Comparison of ENCODE assay signal across 26 mouse cellular contexts in the genomic region with DNA sequence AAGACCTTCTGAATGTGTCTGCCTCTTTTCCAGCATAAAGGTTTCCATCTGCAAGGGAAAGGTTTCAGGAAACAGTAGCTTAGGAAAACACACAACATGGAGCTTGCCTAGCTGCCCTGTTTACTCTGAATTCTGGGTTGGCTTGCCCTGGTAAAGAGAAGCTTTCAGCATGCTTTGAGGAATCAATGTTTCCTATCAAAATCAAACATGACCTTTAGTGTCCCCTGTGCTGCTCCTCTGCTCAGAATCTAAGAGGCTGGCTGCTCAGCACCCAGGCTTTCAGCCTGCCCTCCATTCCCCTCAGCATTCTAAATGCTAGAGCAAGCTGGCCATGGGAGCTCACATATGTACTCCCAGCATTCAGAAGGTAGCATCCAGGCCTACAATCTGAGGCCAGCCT.
A peak's percentile ranks its signal among the peaks of the same experiment; 100 is the strongest.
DNase-seq lines count a peak whose midpoint lies in the region; ATAC-seq and TF ChIP-seq lines count a peak whose summit lies in the region.
"Had no signal": no experiment of that assay in that cellular context is flagged by ENCODE, and none has a peak within 500 bp of the region (broad histone marks: within the 10 kb centered on the region; RNA-seq: fewer than 3 reads in every experiment).

No protein-coding gene starts in this region.

- peak; percentile 76 for ATAC-seq in liver, embryonic 13.5 days (ENCODE audit: low read depth)
- ATAC-seq in liver, embryonic 16.5 days (ENCODE audit: low read depth): peak; percentile 66
- no peak for ATAC-seq in megakaryocyte progenitor cell, adult 5-6 weeks (replicated peaks; ENCODE audit: poor library complexity)
- ATAC-seq: CD4-positive, CD25-positive, alpha-beta regulatory T cell, adult 4 months; forebrain, embryonic 15.5 days had no signal

- no peak overlapping the region for H3K4me3 ChIP-seq in liver, adult 2 months (ENCODE audit: insufficient read depth, low read depth, low read length)
- H3K4me3 ChIP-seq in liver, embryonic 13.5 days (replicated peaks): no peak overlapping the region
- H3K4me3 ChIP-seq in liver, embryonic 16.5 days (ENCODE audit: low read depth, low read length): no peak overlapping the region
- H3K4me3 ChIP-seq: embryonic facial prominence, embryonic 10.5 days; embryonic facial prominence, embryonic 13.5 days; erythroblast, embryonic 14.5 days; forebrain, embryonic 12.5 days; forebrain, embryonic 15.5 days; heart, adult 2 months; heart, embryonic 10.5 days; heart, embryonic 15.5 days; hindbrain, embryonic 15.5 days had no signal

- peaks cover 4% of the 10 kb centered on the region for H3K4me1 ChIP-seq in liver, adult 2 months (ENCODE audit: control insufficient read depth, insufficient read depth, low read length)
- H3K4me1 ChIP-seq in liver, embryonic 13.5 days (replicated peaks): no peaks in the 10 kb centered on the region
- no peaks in the 10 kb centered on the region for H3K4me1 ChIP-seq in liver, embryonic 16.5 days (ENCODE audit: control insufficient read depth, low read depth, low read length)
- H3K4me1 ChIP-seq: embryonic facial prominence, embryonic 10.5 days; embryonic facial prominence, embryonic 13.5 days; hindbrain, embryonic 15.5 days had no signal

- no peak for TF ChIP-seq POLR2A in liver, adult 2 months (IDR thresholded peaks at IDR 0.05; ENCODE audit: extremely low read depth, insufficient read depth, low read length)

- H3K27ac ChIP-seq in liver, adult 2 months (replicated peaks; ENCODE audit: insufficient read depth, low read depth, low read length): no peak overlapping the region
- no peak overlapping the region for H3K27ac ChIP-seq in liver, embryonic 13.5 days
- H3K27ac ChIP-seq in liver, embryonic 16.5 days (ENCODE audit: low read length): peak overlapping the region; percentile 22; the same call in 1 of the 2 replicates
- H3K27ac ChIP-seq: embryonic facial prominence, embryonic 10.5 days; embryonic facial prominence, embryonic 13.5 days; forebrain, embryonic 12.5 days; forebrain, embryonic 15.5 days; heart, adult 2 months; heart, embryonic 10.5 days; heart, embryonic 15.5 days; hindbrain, embryonic 15.5 days had no signal

- no peak for TF ChIP-seq CTCF in liver, adult 2 months (IDR thresholded peaks at IDR 0.05; ENCODE audit: low read depth, low read length)

- H3K4me2 ChIP-seq in liver, embryonic 13.5 days: no peak overlapping the region
- H3K4me2 ChIP-seq in liver, embryonic 16.5 days (ENCODE audit: low read depth, low read length): no peak overlapping the region
- H3K4me2 ChIP-seq: embryonic facial prominence, embryonic 13.5 days; forebrain, embryonic 12.5 days; forebrain, embryonic 15.5 days; heart, embryonic 15.5 days; hindbrain, embryonic 15.5 days had no signal

- H3K9me3 ChIP-seq in liver, embryonic 13.5 days (replicated peaks): no peaks in the 10 kb centered on the region
- H3K9me3 ChIP-seq in liver, embryonic 16.5 days (replicated peaks; ENCODE audit: control insufficient read depth, low read length): no peaks in the 10 kb centered on the region
- H3K9me3 ChIP-seq: embryonic facial prominence, embryonic 10.5 days; embryonic facial prominence, embryonic 13.5 days; forebrain, embryonic 12.5 days; forebrain, embryonic 15.5 days; heart, embryonic 10.5 days; heart, embryonic 15.5 days; hindbrain, embryonic 15.5 days had no signal

- H3K79me2 ChIP-seq in liver, adult 2 months (ENCODE audit: control insufficient read depth, insufficient read depth, low read length): no peaks in the 10 kb centered on the region

- H3K27me3 ChIP-seq in liver, adult 2 months (ENCODE audit: control insufficient read depth, insufficient read depth, low read length): no peaks in the 10 kb centered on the region
- no peaks in the 10 kb centered on the region for H3K27me3 ChIP-seq in liver, embryonic 13.5 days
- no peaks in the 10 kb centered on the region for H3K27me3 ChIP-seq in liver, embryonic 16.5 days (ENCODE audit: control insufficient read depth, insufficient read depth, low read depth, low read length)
- H3K27me3 ChIP-seq: embryonic facial prominence, embryonic 13.5 days; forebrain, embryonic 12.5 days; forebrain, embryonic 15.5 days; heart, embryonic 15.5 days; hindbrain, embryonic 15.5 days had no signal

- no peak overlapping the region for H3K9ac ChIP-seq in liver, adult 2 months (ENCODE audit: low read depth, low read length)
- no peak overlapping the region for H3K9ac ChIP-seq in liver, embryonic 13.5 days
- H3K9ac ChIP-seq in liver, embryonic 16.5 days (ENCODE audit: low read depth, low read length): no peak overlapping the region
- H3K9ac ChIP-seq: embryonic facial prominence, embryonic 13.5 days; forebrain, embryonic 12.5 days; forebrain, embryonic 15.5 days; heart, embryonic 15.5 days; hindbrain, embryonic 15.5 days had no signal

- peak; percentile 3 for DNase-seq in liver
- DNase-seq in liver, adult 2 months (ENCODE audit: extremely low read depth, low read depth, low spot score): peak; percentile 88
- no peak for DNase-seq in liver, embryonic 13.5 days
- no peak for DNase-seq in cerebellum, adult 11 months
- DNase-seq in right cerebral cortex, adult 2 months (ENCODE audit: low spot score in 2 of 2): no peak
- DNase-seq: adrenal gland, adult 2 months; adrenal gland, postnatal 14 days; cerebellum, adult 11-12 months; cerebellum, adult 8-10 months; cerebellum, postnatal 10 days; cerebellum, postnatal 36 days; embryo, embryonic 11 days; gastrocnemius, postnatal 25 days; heart, adult 2 months; heart, postnatal 4 days had no signal

- peaks cover 4% of the 10 kb centered on the region; the same call in 1 of the 2 replicates for H3K36me3 ChIP-seq in liver, adult 2 months (ENCODE audit: control insufficient read depth, insufficient read depth, low read length)
- H3K36me3 ChIP-seq in liver, embryonic 13.5 days: no peaks in the 10 kb centered on the region
- no peaks in the 10 kb centered on the region for H3K36me3 ChIP-seq in liver, embryonic 16.5 days (ENCODE audit: control insufficient read depth, insufficient read depth)
- H3K36me3 ChIP-seq: forebrain, embryonic 12.5 days; heart, embryonic 10.5 days; heart, embryonic 15.5 days had no signal

Comparison
In these comparisons a context has a peak if more than half of its experiments do, and no peak if none do; other contexts are left out.
1. DNase-seq: peak in liver (single experiment) and liver, adult 2 months (single experiment); none in liver, embryonic 13.5 days (single experiment), cerebellum, adult 11 months (single experiment) and right cerebral cortex, adult 2 months (0 of 2).